Mouse (Mus musculus) neutrophil, adult 5-6 weeks (primary cell): ENCODE results near the gene St8sia2. TPM values are rescaled to one million over a fixed set of nuclear protein-coding genes. Genes with fewer than 3 reads are reported as not detected.
"Not testable (repeated sequence)": the region's sequence is repeated elsewhere in the genome, so short reads cannot be mapped to it uniquely, and the experiment has no call there.

Source experiments
- ATAC-seq: fragments of 151-379, 151-347 bp; 2 replicates; pipeline ENCODE4 v1.8.0; 2017; ENCODE audit warnings: mild to moderate bottlenecking, moderate TSS enrichment; ENCODE audit not compliant: insufficient number of reproducible peaks, poor library complexity, low FRiP score, severe bottlenecking; ENCODE audit errors: extremely low read depth
- total RNA-seq: library from RNA; stranded (forward); fragments of 200-1000 nt; gene quantifications from 2 replicates; pipeline ENCODE4 v1.2.3, GENCODE M21; 2017

St8sia2 gene
- total RNA-seq, 1 experiment from 2014 or later: not detected

DNA sequence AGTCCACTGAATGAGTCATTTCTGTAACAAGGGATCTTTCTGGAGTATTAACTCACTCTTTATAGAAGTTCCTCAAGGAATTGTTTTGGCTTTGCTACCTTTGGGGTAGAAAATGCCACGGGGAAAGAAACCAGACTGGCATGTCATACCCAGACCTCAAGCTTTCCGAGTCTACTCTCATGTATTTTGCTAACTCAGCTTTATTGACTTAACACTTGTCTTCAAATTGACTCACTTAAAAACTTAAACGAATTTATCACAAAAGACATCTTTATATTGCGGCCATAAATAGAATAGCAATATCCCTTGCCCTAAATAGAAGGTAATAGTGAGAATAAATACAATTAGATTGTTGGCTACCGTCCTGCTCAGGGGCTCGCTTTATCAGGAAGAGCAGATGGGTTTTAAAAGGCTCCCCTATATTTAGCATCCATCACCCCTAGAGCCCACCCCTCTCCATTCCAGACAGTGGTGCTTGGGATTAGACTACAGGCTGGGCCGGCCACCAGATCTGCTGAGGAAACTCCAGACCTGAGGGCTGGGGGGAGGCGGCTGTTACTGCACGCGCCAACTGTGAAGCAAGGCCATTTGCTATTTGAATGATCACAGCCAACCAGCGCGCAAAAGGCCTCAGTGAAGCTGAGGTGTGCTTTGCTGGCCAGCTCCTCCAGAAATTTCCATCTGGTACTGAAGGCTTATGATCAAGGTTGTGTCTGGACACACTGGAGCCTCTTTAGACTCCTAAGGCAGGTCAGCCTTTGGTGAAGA lies 12.6 kb downstream of the St8sia2 start:
- ATAC-seq: no peak

DNA sequence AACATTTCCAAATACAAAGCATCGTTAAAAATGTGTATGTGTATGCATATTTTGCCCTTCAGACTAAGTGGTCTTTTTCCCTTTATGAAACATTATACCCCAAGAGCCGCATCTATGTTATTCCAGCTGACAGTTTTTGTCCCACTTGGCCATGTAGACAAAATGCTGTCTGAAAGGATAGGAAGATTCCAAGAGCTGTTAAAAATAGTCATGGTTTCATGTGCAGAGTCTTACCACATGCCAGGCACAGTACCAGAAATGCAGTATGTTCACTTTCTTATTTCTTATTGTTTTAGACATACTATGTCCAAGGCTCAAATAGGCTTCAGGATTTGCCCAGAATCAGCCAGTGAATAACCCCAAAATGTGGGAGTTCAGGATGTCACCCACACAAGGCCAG lies 24.1 kb downstream of the St8sia2 start:
- ATAC-seq: no peak

GRCm38 (mm10) chr7:73972157-73972556 lies 41.3 kb downstream of the St8sia2 start:
- not testable (repeated sequence) for ATAC-seq

- ATAC-seq: no peak
Measured at GRCm38 (mm10) chr7:73965164-73965563, 48.3 kb downstream of the St8sia2 start.

DNA sequence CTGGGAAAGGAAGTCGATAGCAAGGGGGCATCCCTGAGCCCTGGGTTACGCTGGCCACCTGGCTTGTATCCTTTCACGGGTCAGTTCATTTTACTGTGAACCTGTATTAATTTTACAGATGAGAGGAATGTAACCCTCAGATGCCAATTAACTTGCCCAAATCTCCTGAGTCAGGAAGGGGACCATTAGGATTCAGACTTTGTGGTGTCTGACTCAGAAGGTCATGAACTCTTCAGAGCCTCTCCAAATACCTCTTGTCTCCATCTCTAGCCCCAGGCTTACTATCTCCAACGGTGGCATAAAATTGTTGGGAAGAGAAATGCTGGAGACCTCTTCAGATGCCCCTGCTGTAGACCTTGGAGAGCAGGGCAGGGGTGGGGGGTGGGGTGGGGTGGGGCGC lies 51.1 kb downstream of the St8sia2 start:
- ATAC-seq: no peak

DNA sequence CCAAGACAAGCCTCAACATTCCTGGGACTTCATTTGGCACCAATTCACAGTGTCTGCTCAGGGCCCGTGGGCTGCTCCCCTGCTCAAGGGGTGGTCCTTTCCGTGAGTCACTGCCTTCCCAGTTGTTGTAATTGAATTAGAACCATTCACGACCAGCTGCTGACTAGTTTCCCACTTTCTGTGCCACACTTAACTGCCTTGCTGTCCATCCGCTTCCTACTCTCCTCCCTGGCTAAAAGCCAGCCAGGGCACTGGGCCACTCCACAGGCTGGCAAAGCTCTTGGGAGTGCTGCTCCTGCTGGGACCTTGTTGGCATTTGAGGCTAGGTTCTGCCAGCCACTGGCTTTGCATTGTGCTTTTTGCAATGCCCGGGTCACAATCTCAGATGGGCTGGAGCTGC lies 59.0 kb downstream of the St8sia2 start:
- ATAC-seq: no peak

GRCm38 (mm10) chr7:73953131-73953530 lies 60.4 kb downstream of the St8sia2 start:
- no peak for ATAC-seq

DNA sequence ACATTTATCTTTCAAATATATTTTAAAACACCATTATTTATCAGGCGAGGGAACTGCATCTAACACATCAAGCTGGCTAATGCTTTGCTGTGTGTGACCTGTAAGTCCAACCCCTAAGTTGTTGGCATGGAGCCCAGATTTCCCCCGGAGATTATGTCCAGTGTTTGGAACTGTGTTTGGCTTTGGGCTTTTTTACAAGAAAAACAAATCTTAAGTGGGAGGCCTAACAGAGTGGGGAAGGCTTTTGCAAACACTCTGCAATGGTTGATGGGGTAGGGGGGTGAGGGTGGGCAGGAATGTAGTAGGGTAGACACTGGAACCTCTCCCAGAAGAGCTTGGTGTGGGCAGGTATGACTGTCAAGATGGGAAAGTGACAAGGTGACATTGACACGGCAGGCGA lies 71.8 kb downstream of the St8sia2 start:
- no peak for ATAC-seq

GRCm38 (mm10) chr7:73939236-73939635 lies 74.3 kb downstream of the St8sia2 start:
- ATAC-seq: no peak

- no peak for ATAC-seq
Measured at GRCm38 (mm10) chr7:73938046-73938810, 75.3 kb downstream of the St8sia2 start.

DNA sequence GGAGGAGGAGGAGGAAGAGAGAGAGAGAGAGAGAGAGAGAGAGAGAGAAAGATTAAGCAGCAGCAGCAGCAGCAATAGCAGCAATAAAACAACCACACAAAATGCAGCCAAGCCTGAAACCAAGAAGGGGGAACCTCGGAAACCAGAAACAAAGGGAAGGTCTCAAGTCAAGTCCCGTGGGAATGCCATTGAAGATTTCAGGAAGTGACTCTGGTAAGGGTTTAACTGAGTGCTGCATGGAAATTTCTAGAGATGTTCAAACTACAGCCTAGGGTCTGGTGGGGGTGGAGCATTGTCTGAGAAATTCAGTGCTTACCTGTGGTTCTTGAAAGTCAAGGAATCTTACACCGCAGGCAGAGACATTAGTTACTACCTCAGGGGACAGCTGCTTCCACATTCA lies 77.4 kb downstream of the St8sia2 start:
- ATAC-seq: no peak

DNA sequence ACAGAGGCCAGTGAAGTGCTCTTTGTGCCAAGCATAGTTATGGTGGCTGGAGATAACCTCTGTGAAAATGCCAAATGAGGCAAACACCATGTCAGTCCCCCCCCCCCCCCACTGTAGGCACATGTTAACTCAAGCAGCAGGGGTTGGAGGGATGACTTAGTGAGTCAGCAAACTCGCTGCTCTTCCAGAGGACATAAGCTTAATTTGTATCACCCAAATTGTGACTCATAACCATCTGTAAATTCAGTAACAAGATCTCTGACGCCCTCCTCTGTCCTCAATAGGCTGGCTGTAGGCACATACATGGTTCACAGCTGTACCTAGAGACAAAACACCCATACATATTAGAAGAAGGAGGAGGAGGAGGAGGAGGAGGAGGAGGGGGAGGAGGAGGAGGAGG lies 77.8 kb downstream of the St8sia2 start:
- no peak for ATAC-seq

DNA sequence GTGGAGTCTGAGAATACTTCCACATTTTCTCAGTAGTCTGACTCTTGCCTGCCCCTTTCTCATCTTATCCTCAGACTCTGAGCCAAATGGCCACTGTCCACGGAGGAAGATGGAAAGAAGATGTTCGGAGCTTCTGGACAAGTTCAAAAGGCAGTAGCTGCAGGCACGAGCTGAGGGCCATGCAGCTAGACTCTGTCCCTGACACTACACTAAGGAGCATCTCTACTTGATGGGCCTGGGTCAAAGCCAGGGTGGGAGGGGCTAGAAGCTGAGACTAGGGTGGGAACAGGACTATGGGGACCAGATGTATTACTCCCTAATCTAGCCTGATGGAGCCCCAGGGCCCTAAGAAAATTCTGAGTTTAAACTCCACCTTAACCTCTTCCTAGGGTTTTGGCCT lies 80.5 kb downstream of the St8sia2 start:
- ATAC-seq: no peak

DNA sequence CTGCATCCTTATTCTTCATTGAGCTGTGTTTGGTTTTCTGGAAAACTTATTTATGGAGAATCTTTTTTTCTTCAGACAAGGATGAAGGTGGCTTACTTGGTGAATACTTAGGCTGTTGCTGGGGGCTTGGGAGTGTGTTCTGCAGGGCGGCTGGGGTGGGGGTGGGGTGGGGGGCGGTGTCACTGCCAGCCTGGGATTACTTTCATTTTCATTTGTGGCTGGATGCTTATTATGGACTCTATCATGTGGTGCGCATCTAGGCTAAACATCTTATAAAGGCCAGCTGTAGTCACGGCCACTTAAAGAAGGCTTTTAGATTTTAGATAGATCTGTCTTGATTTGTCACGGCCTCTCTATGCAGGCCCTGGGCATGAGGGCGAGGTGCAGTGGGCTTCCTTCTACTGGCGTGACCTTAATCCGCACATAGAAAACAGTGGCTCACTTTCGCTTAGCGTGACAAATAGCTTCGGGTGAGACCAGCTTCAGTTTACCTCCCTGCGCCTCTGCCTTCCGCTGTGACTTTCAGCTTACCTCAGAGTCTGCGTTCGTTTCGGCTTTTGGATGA lies 92.5 kb downstream of the St8sia2 start:
- ATAC-seq: no peak

DNA sequence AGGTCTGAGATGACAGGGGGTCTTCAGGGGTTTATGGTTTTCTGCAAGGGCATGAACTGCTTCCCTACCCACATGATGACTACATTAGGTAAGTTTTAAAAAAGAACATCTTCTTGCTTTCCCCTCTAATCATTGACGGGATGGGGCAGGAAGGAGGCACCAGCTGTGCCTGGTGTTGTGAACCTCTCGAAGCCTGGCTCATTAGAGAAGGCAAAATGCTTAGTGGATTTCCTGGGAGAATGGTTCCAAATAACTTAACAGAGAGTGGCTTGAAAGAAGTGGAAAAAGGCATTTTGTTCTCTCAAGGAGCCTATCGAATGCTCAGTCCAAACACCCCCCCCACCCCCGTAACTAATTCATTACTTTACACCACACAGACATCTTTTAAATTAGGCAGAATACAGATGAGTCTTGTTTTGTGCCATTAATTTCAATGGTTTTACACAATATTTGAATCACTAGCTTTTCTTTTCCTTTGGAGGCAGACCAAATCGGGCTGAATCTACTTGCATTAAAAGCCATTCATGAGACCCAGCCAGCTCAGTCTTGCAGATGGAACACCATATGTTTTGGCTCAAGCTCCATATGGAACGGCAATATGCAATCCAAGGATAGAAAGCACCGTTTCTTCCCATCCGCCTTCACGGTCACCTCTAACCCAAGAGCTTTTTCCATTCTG lies 95.7 kb downstream of the St8sia2 start:
- no peak for ATAC-seq

- no peak for ATAC-seq
Measured at GRCm38 (mm10) chr7:73911899-73912298, 101.6 kb downstream of the St8sia2 start.

DNA sequence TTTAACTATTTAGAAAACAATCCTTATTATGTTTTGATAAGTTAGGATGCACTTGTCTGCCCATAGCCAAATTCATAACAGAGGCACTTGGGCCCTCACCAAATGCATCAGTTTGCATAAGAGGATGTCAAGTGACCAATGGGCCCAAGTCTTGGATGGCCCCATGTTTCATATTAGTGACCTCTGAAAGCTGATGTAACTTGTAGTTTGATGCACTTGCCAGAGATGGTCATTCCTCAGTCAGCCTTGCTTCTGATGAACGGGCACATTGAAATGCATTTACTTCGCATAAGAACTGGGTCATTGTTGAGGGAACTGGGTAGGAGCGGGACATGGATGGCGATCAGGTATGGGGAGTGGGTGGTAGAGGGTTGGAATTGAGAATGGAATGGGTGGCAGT lies 102.6 kb downstream of the St8sia2 start:
- ATAC-seq: no peak

- no peak for ATAC-seq
Measured at GRCm38 (mm10) chr7:73909432-73910205, 103.9 kb downstream of the St8sia2 start.

GRCm38 (mm10) chr7:73894506-73894905 lies 119.0 kb downstream of the St8sia2 start:
- ATAC-seq: no peak
